Mouse (Mus musculus): ENCODE data around the gene Pld4. TPM values are rescaled to one million over a fixed set of nuclear protein-coding genes. Genes with fewer than 3 reads are reported as not detected.

Pld4 gene
- total and polyA plus RNA-seq, 2 experiments from 2014 or later = 8.8 to 12.6 TPM

DNA sequence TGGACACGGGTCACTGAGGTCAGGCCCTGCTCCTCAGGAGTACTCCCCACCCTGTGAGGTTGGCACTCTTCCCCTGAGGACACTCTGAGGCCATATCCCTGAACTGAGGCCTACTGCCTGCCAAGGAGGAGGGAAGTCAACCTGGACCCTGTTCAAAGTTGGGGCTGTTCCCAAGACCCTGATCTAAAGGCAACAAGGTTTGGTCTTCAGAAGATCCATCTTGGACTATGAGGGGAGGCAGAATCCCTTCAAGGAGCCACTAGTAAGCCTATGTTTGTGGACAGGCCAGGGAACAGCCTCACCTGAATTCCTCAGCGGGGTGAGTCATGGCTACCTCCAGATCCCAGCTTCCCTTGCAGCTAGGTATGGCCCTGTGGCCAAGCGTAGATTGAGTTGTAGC, 984 bp upstream of the Pld4 start:
- TF ChIP-seq CTCF (IDR thresholded peaks at IDR 0.05) = no peak
- 94% methylated on average over 3 of the region's 3 CpGs for WGBS
- Histone ChIP-seq H3K9ac (replicated peaks; ENCODE audit: low read length, poor library complexity, severe bottlenecking) (no peak overlapping the region), H3K27ac (ENCODE audit: low read depth, low read length) (no peak overlapping the region), H3K9me3 (ENCODE audit: low read length) (no peaks in the 10 kb centered on the region), H3K4me2 (ENCODE audit: low read depth, low read length, poor library complexity, severe bottlenecking) (no peak overlapping the region), H3K4me3 (ENCODE audit: low read depth, low read length) (no peak overlapping the region), H3K4me1 (ENCODE audit: insufficient read depth, low read length) (no peaks in the 10 kb centered on the region), H3K36me3 (ENCODE audit: insufficient read depth, low read length) (no peaks in the 10 kb centered on the region), H3K27me3 (ENCODE audit: insufficient read depth, low read length) (no peaks in the 10 kb centered on the region)
- DNase-seq (ENCODE audit: low spot score) (no peak), ATAC-seq (ENCODE audit: low FRiP score) (no peak)

DNA sequence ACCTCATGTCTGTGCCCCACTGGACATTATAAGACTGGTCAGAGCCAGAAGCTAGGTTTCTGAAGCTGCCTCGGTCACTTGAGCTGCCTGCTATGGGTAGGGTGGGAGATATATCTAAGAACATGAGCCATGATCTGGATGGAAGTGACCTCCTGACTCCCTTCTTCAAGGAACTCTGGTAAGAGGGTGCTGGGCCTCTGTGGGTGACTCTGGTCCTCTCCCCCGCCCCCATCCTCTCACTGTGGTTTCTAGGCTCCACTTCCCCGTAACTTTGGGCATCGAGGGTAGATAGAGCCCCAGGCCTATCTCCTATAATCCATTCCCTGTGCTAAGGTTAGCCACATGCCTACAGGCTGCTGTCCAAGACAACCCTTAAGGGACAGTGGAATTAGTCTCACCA, 956 bp downstream of the Pld4 start:
- no peak for TF ChIP-seq CTCF (IDR thresholded peaks at IDR 0.05)
- WGBS = 91% methylated on average over 4 of the region's 4 CpGs
- Histone ChIP-seq H3K4me3 (ENCODE audit: low read depth, low read length) (no peak overlapping the region), H3K4me1 (ENCODE audit: insufficient read depth, low read length) (no peaks in the 10 kb centered on the region), H3K9me3 (ENCODE audit: low read length) (no peaks in the 10 kb centered on the region), H3K27me3 (ENCODE audit: insufficient read depth, low read length) (no peaks in the 10 kb centered on the region), H3K9ac (replicated peaks; ENCODE audit: low read length, poor library complexity, severe bottlenecking) (no peak overlapping the region), H3K27ac (ENCODE audit: low read depth, low read length) (no peak overlapping the region), H3K4me2 (ENCODE audit: low read depth, low read length, poor library complexity, severe bottlenecking) (no peak overlapping the region), H3K36me3 (ENCODE audit: insufficient read depth, low read length) (no peaks in the 10 kb centered on the region)
- ATAC-seq (ENCODE audit: low FRiP score) (no peak), DNase-seq (ENCODE audit: low spot score) (no peak)

DNA sequence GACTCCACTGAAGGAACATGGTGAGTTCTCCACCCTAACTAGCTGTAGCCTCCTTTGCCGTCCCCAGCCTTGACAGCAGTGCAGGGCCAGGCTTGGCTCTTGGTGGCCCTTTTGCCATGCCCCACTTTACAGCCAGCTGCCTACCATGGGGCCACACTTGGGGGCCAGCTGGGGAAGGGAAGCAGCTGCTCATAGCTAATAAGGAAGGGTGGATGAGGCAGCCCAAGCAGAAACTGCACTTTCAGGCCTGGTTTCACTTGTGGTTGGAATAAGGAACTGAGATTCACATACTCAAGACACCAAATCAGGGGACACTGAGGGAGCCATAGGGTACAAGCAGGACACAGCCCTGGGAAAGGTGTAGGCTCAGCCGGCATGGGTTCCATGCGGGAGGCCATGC, 1.6 kb downstream of the Pld4 start:
- no peaks in the 10 kb centered on the region for H3K36me3 ChIP-seq (ENCODE audit: insufficient read depth, low read length)
- WGBS = 89% methylated on average over 3 of the region's 3 CpGs
- H3K27me3 ChIP-seq (ENCODE audit: insufficient read depth, low read length) = no peaks in the 10 kb centered on the region
- ATAC-seq (ENCODE audit: low FRiP score) (no peak), DNase-seq (ENCODE audit: low spot score) (no peak)
- H3K27ac ChIP-seq (ENCODE audit: low read depth, low read length) = no peak overlapping the region
- no peak overlapping the region for H3K4me2 ChIP-seq (ENCODE audit: low read depth, low read length, poor library complexity, severe bottlenecking)
- no peak overlapping the region for H3K9ac ChIP-seq (replicated peaks; ENCODE audit: low read length, poor library complexity, severe bottlenecking)
- H3K9me3 ChIP-seq (ENCODE audit: low read length) = no peaks in the 10 kb centered on the region
- H3K4me1 ChIP-seq (ENCODE audit: insufficient read depth, low read length) = no peaks in the 10 kb centered on the region
- no peak for TF ChIP-seq CTCF (IDR thresholded peaks at IDR 0.05)
- no peak overlapping the region for H3K4me3 ChIP-seq (ENCODE audit: low read depth, low read length)

DNA sequence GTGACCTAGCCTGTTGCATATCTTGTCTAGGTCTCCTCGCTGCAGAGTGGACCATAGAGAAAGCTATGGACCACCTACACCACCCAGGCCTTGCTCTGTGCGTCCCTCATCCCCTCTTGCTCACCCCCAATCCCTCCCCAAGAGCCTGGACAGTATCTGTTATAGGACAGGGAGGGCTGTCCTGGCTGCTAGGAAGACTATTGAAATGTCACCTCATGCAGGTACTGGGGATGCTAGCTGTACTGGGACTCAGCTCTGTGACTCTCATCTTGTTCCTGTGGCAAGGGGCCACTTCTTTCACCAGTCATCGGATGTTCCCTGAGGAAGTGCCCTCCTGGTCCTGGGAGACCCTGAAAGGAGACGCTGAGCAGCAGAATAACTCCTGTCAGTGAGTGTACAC, 2.7 kb downstream of the Pld4 start:
- Histone ChIP-seq H3K36me3 (ENCODE audit: insufficient read depth, low read length) (no peaks in the 10 kb centered on the region), H3K9me3 (ENCODE audit: low read length) (no peaks in the 10 kb centered on the region), H3K9ac (replicated peaks; ENCODE audit: low read length, poor library complexity, severe bottlenecking) (no peak overlapping the region), H3K27me3 (ENCODE audit: insufficient read depth, low read length) (no peaks in the 10 kb centered on the region), H3K27ac (ENCODE audit: low read depth, low read length) (no peak overlapping the region), H3K4me1 (ENCODE audit: insufficient read depth, low read length) (no peaks in the 10 kb centered on the region), H3K4me3 (ENCODE audit: low read depth, low read length) (no peak overlapping the region), H3K4me2 (ENCODE audit: low read depth, low read length, poor library complexity, severe bottlenecking) (no peak overlapping the region)
- ATAC-seq (ENCODE audit: low FRiP score) (no peak), DNase-seq (ENCODE audit: low spot score) (no peak)
- 83% methylated on average over 4 of the region's 4 CpGs for WGBS
- no peak for TF ChIP-seq CTCF (IDR thresholded peaks at IDR 0.05)

DNA sequence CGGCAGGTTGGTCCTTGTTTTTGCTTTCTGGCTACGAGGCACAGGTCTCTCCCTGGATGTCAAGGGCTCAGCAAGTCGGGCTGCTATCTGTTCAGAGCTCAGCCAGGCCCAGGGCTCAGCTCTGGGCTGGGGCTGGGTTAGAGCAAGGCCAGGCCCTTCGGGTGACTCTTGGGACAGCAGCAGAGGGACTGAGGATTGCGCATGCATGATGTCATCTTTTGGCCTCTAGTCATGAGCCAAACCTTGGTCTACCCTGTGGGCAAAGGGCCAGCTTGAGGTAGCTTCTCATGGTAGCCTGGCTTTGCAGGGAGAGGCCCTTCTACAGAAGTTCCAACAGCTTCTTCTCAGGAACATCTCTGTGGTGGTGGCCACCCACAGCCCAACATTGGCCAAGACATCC, 3.7 kb downstream of the Pld4 start:
- H3K4me1 ChIP-seq (ENCODE audit: insufficient read depth, low read length) = no peaks in the 10 kb centered on the region
- H3K4me3 ChIP-seq (ENCODE audit: low read depth, low read length) = no peak overlapping the region
- no peaks in the 10 kb centered on the region for H3K36me3 ChIP-seq (ENCODE audit: insufficient read depth, low read length)
- no peak for TF ChIP-seq CTCF (IDR thresholded peaks at IDR 0.05)
- no peaks in the 10 kb centered on the region for H3K9me3 ChIP-seq (ENCODE audit: low read length)
- H3K27ac ChIP-seq (ENCODE audit: low read depth, low read length) = no peak overlapping the region
- H3K9ac ChIP-seq (replicated peaks; ENCODE audit: low read length, poor library complexity, severe bottlenecking) = no peak overlapping the region
- WGBS = 77% methylated on average over 5 of the region's 5 CpGs
- H3K4me2 ChIP-seq (ENCODE audit: low read depth, low read length, poor library complexity, severe bottlenecking) = no peak overlapping the region
- ATAC-seq (ENCODE audit: low FRiP score) = no peak
- H3K27me3 ChIP-seq (ENCODE audit: insufficient read depth, low read length) = no peaks in the 10 kb centered on the region
- DNase-seq (ENCODE audit: low spot score) = no peak

DNA sequence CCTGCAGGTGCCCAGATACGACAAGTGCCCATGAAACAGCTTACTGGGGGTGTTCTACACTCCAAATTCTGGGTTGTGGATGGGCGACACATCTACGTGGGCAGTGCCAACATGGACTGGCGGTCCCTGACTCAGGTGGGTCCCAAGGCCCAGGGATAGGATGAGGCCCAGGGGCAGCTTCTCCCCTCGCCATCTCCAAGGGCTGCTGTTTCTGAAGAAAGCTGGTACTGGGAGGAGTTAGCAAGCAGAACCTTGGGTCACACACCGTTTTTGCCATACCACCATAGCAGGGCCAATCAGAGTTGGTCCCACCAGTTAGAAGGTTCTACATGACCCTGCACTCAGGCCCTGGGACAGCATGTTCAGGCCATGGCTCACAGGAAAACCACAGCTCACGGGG, 4.5 kb downstream of the Pld4 start:
- no peaks in the 10 kb centered on the region for H3K4me1 ChIP-seq (ENCODE audit: insufficient read depth, low read length)
- no peaks in the 10 kb centered on the region for H3K36me3 ChIP-seq (ENCODE audit: insufficient read depth, low read length)
- 92% methylated on average over 7 of the region's 7 CpGs for WGBS
- no peak overlapping the region for H3K4me3 ChIP-seq (ENCODE audit: low read depth, low read length)
- DNase-seq (ENCODE audit: low spot score) (no peak), ATAC-seq (ENCODE audit: low FRiP score) (no peak)
- H3K9me3 ChIP-seq (ENCODE audit: low read length) = no peaks in the 10 kb centered on the region
- no peak for TF ChIP-seq CTCF (IDR thresholded peaks at IDR 0.05)
- H3K27ac ChIP-seq (ENCODE audit: low read depth, low read length) = no peak overlapping the region
- H3K27me3 ChIP-seq (ENCODE audit: insufficient read depth, low read length) = no peaks in the 10 kb centered on the region
- H3K4me2 ChIP-seq (ENCODE audit: low read depth, low read length, poor library complexity, severe bottlenecking) = no peak overlapping the region
- H3K9ac ChIP-seq (replicated peaks; ENCODE audit: low read length, poor library complexity, severe bottlenecking) = no peak overlapping the region

DNA sequence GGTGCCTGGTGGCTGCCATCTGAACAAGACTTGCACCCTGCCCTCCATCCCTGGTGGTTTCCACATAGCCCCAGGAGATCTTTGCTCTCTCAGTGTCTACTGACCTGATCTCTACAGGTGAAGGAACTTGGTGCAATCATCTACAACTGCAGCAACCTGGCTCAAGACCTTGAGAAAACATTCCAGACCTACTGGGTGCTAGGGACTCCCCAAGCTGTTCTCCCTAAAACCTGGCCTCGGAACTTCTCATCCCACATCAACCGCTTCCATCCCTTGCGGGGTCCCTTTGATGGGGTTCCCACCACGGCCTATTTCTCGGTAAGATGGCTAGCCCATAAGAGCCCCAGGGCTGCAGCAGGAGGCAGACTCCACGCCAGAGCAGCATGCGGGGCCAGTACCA, 6.1 kb downstream of the Pld4 start:
- Histone ChIP-seq H3K9me3 (ENCODE audit: low read length) (no peaks in the 10 kb centered on the region), H3K4me1 (ENCODE audit: insufficient read depth, low read length) (no peaks in the 10 kb centered on the region), H3K4me3 (ENCODE audit: low read depth, low read length) (no peak overlapping the region), H3K36me3 (ENCODE audit: insufficient read depth, low read length) (no peaks in the 10 kb centered on the region), H3K9ac (replicated peaks; ENCODE audit: low read length, poor library complexity, severe bottlenecking) (no peak overlapping the region), H3K27ac (ENCODE audit: low read depth, low read length) (no peak overlapping the region), H3K27me3 (ENCODE audit: insufficient read depth, low read length) (no peaks in the 10 kb centered on the region), H3K4me2 (ENCODE audit: low read depth, low read length, poor library complexity, severe bottlenecking) (no peak overlapping the region)
- WGBS = 89% methylated on average over 7 of the region's 7 CpGs
- DNase-seq (ENCODE audit: low spot score) = no peak
- ATAC-seq (ENCODE audit: low FRiP score) = no peak
- TF ChIP-seq CTCF (IDR thresholded peaks at IDR 0.05) = no peak
